Mouse (Mus musculus): ENCODE measurements around the gene Cnr1. TPM values are rescaled to one million over a fixed set of nuclear protein-coding genes. Genes with fewer than 3 reads are reported as not detected.
A peak's percentile ranks its signal among the peaks of the same experiment; 100 is the strongest.

Gene Cnr1
- polyA plus RNA-seq (2012; rRNA removed) (0.06 and 0.17 TPM in 2 replicates), polyA plus RNA-seq (2014; fragmentation: Nextera tagmentation; extraction: Ambion mirVana) (0.04 and 0.10 TPM in 2 replicates)

GRCm38 (mm10) chr4:33924234-33924888, at the start of gene Cnr1:
Gene Cnr1 (plus strand): TSS chr4:33924593.
- Histone ChIP-seq H3K9ac (replicated peaks) (no peak within 1 kb of the TSS), H3K36me3 (replicated peaks; ENCODE audit: control insufficient read depth, insufficient read depth, low read depth) (no peaks in the 10 kb centered on the region), H3K4me3 (ENCODE audit: insufficient read depth in 1 of 2, low read depth in 2 of 2, low read length in 2 of 2) (peak within 1 kb of the TSS; percentile 37), H3K27me3 (ENCODE audit: control insufficient read depth, insufficient read depth, low read length) (peaks cover 38% of the 10 kb centered on the region), H3K27ac (no peak within 1 kb of the TSS), H3K9me3 (ENCODE audit: control insufficient read depth, low read length) (no peaks in the 10 kb centered on the region), H3K4me2 (ENCODE audit: low read depth) (peak within 1 kb of the TSS; percentile 57), H3K4me1 (replicated peaks; ENCODE audit: control insufficient read depth in 2 of 2, insufficient read depth in 2 of 2, low read length in 1 of 2) (no peaks in the 10 kb centered on the region)
- DNase-seq (ENCODE audit: low read depth in 3 of 3, low spot score in 3 of 3) (peak in 1 of 3 experiments; percentile 1), ATAC-seq (ENCODE audit: insufficient read depth) (peak; percentile 74)
- no peak for TF ChIP-seq EP300 (IDR thresholded peaks at IDR 0.05; ENCODE audit: low read depth)
- no peak for TF ChIP-seq CTCF (IDR thresholded peaks at IDR 0.05; ENCODE audit: low read depth)
- WGBS (ENCODE audit: insufficient replicate concordance) = under 1% methylated on average over 73 of the region's 77 CpGs

GRCm38 (mm10) chr4:33879944-33880343, 44.4 kb upstream of the Cnr1 start:
- 66% methylated on average over 3 of the region's 3 CpGs for WGBS (ENCODE audit: insufficient replicate concordance)
- no peak overlapping the region for H3K27ac ChIP-seq
- H3K4me1 ChIP-seq (replicated peaks; ENCODE audit: control insufficient read depth in 2 of 2, insufficient read depth in 2 of 2, low read length in 1 of 2) = no peaks in the 10 kb centered on the region
- no peak for ATAC-seq (ENCODE audit: insufficient read depth)
- H3K9me3 ChIP-seq (ENCODE audit: control insufficient read depth, low read length) = no peaks in the 10 kb centered on the region
- no peak overlapping the region for H3K4me2 ChIP-seq (ENCODE audit: low read depth)
- H3K9ac ChIP-seq (replicated peaks) = no peak overlapping the region
- no peak overlapping the region for H3K4me3 ChIP-seq (ENCODE audit: insufficient read depth in 1 of 2, low read depth in 2 of 2, low read length in 2 of 2)
- no peaks in the 10 kb centered on the region for H3K36me3 ChIP-seq (replicated peaks; ENCODE audit: control insufficient read depth, insufficient read depth, low read depth)
- H3K27me3 ChIP-seq (ENCODE audit: control insufficient read depth, insufficient read depth, low read length) = no peaks in the 10 kb centered on the region
- no peak for DNase-seq (ENCODE audit: low read depth in 3 of 3, low spot score in 3 of 3)
- TF ChIP-seq EP300 (IDR thresholded peaks at IDR 0.05; ENCODE audit: low read depth) = no peak
- no peak for TF ChIP-seq CTCF (IDR thresholded peaks at IDR 0.05; ENCODE audit: low read depth)

DNA sequence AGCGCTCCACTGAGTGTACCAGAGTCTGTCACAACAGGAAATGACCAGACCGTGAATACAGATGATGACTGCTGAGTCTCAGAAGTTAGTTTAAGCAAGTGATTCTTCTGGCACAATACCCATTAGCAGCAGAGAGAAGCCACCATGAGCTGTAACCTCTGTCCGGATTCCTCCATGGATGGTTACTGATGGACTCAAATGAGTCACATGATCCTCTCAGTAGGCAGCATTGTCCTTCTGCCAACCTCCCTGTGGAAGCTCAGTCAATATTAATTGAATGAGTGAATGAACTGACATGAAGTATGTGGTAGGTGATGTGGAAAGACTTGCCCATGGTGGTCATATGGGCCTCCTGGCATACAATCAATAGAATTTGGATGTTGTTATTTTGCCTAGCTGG, 38.4 kb upstream of the Cnr1 start:
- no peak overlapping the region for H3K4me2 ChIP-seq (ENCODE audit: low read depth)
- no peak for TF ChIP-seq EP300 (IDR thresholded peaks at IDR 0.05; ENCODE audit: low read depth)
- TF ChIP-seq CTCF (IDR thresholded peaks at IDR 0.05; ENCODE audit: low read depth) = no peak
- no peak for ATAC-seq (ENCODE audit: insufficient read depth)
- 48% methylated on average over 3 of the region's 3 CpGs for WGBS (ENCODE audit: insufficient replicate concordance)
- no peak overlapping the region for H3K27ac ChIP-seq
- no peaks in the 10 kb centered on the region for H3K36me3 ChIP-seq (replicated peaks; ENCODE audit: control insufficient read depth, insufficient read depth, low read depth)
- H3K9me3 ChIP-seq (ENCODE audit: control insufficient read depth, low read length) = no peaks in the 10 kb centered on the region
- no peaks in the 10 kb centered on the region for H3K27me3 ChIP-seq (ENCODE audit: control insufficient read depth, insufficient read depth, low read length)
- no peak for DNase-seq (ENCODE audit: low read depth in 3 of 3, low spot score in 3 of 3)
- H3K4me1 ChIP-seq (replicated peaks; ENCODE audit: control insufficient read depth in 2 of 2, insufficient read depth in 2 of 2, low read length in 1 of 2) = no peaks in the 10 kb centered on the region
- H3K9ac ChIP-seq (replicated peaks) = no peak overlapping the region
- no peak overlapping the region for H3K4me3 ChIP-seq (ENCODE audit: insufficient read depth in 1 of 2, low read depth in 2 of 2, low read length in 2 of 2)

- no peaks in the 10 kb centered on the region for H3K36me3 ChIP-seq (replicated peaks; ENCODE audit: control insufficient read depth, insufficient read depth, low read depth)
- no peak overlapping the region for H3K27ac ChIP-seq
- 50% methylated on average over 2 of the region's 2 CpGs for WGBS (ENCODE audit: insufficient replicate concordance)
- TF ChIP-seq CTCF (IDR thresholded peaks at IDR 0.05; ENCODE audit: low read depth) = no peak
- ATAC-seq (ENCODE audit: insufficient read depth) = no peak
- H3K4me3 ChIP-seq (ENCODE audit: insufficient read depth in 1 of 2, low read depth in 2 of 2, low read length in 2 of 2) = no peak overlapping the region
- no peak overlapping the region for H3K4me2 ChIP-seq (ENCODE audit: low read depth)
- no peak for DNase-seq (ENCODE audit: low read depth in 3 of 3, low spot score in 3 of 3)
- no peak overlapping the region for H3K9ac ChIP-seq (replicated peaks)
- no peaks in the 10 kb centered on the region for H3K9me3 ChIP-seq (ENCODE audit: control insufficient read depth, low read length)
- H3K4me1 ChIP-seq (replicated peaks; ENCODE audit: control insufficient read depth in 2 of 2, insufficient read depth in 2 of 2, low read length in 1 of 2) = no peaks in the 10 kb centered on the region
- no peaks in the 10 kb centered on the region for H3K27me3 ChIP-seq (ENCODE audit: control insufficient read depth, insufficient read depth, low read length)
These were observed 34.4 kb upstream of the Cnr1 start for GRCm38 (mm10) chr4:33889976-33890375.

DNA sequence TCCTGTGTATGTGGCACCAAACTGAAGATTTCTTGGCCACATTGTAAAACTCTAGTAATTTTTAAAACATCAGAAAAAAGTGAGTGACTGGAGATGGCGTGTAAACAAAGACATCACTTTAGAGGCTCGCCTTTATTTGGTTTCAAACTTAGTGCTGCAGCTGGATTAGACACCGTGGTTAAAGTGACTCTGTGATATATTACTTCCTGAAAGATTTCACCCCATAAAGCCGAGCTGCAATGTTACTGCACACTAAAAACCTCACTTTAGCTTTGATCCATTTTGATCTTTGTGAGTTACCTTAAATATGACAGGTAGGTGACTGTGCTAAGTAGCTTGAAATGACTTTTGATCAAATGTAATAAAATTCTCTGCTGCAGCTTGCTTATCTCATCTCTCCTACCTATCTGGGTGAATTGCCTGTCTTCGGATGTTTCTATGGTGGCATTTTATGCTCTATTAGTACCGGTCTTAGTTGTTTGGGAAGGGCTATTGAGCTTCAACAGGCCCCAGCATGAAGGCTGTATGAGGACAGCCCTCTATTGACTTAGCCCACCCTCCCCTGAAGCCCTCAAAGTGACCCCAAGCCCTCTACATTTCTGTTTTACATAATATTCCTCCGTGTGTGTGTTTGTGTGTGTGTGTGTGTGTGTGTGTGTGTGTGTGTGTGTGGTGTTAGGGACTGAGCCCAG, 32.1 kb upstream of the Cnr1 start:
- TF ChIP-seq CTCF (IDR thresholded peaks at IDR 0.05; ENCODE audit: low read depth) (no peak), EP300 (IDR thresholded peaks at IDR 0.05; ENCODE audit: low read depth) (no peak)

More for the DNA sequence above, 32.1 kb upstream of the Cnr1 start:
- H3K9ac ChIP-seq (replicated peaks) = no peak overlapping the region
- 21% methylated on average over 7 of the region's 7 CpGs for WGBS (ENCODE audit: insufficient replicate concordance)
- H3K36me3 ChIP-seq (replicated peaks; ENCODE audit: control insufficient read depth, insufficient read depth, low read depth) = no peaks in the 10 kb centered on the region
- no peaks in the 10 kb centered on the region for H3K4me1 ChIP-seq (replicated peaks; ENCODE audit: control insufficient read depth in 2 of 2, insufficient read depth in 2 of 2, low read length in 1 of 2)
- ATAC-seq (ENCODE audit: insufficient read depth) = no peak
- no peak overlapping the region for H3K4me3 ChIP-seq (ENCODE audit: insufficient read depth in 1 of 2, low read depth in 2 of 2, low read length in 2 of 2)
- no peaks in the 10 kb centered on the region for H3K9me3 ChIP-seq (ENCODE audit: control insufficient read depth, low read length)
- H3K27ac ChIP-seq = no peak overlapping the region
- no peak overlapping the region for H3K4me2 ChIP-seq (ENCODE audit: low read depth)
- DNase-seq (ENCODE audit: low read depth in 3 of 3, low spot score in 3 of 3) = no peak
- H3K27me3 ChIP-seq (ENCODE audit: control insufficient read depth, insufficient read depth, low read length) = no peaks in the 10 kb centered on the region
